Mouse (Mus musculus) cortical plate, adult 2 months (tissue): Measurements from ENCODE around the gene Anp32e.

Experiments
- CTCF ChIP-seq: fragments of 200-500 bp; IDR thresholded peaks from 2 replicates; pipeline ENCODE4 v1.5.1; 2011; ENCODE audit warnings: mild to moderate bottlenecking, control low read depth, low read length; ENCODE audit not compliant: insufficient read depth; ENCODE audit errors: extremely low read depth
- POLR2A ChIP-seq: fragments of 200-500 bp; IDR thresholded peaks from 2 replicates; pipeline ENCODE4 v1.6.1; 2011; ENCODE audit warnings: mild to moderate bottlenecking, low read length, control low read depth; ENCODE audit not compliant: insufficient read depth; ENCODE audit errors: extremely low read depth

- TF ChIP-seq POLR2A, result no peak
- no peak for TF ChIP-seq CTCF
Observed at GRCm38 (mm10) chr3:95959807-95960206, 30.8 kb downstream of the Anp32e start.
